Mouse (Mus musculus): ENCODE measurements around the gene Cflar.

DNA sequence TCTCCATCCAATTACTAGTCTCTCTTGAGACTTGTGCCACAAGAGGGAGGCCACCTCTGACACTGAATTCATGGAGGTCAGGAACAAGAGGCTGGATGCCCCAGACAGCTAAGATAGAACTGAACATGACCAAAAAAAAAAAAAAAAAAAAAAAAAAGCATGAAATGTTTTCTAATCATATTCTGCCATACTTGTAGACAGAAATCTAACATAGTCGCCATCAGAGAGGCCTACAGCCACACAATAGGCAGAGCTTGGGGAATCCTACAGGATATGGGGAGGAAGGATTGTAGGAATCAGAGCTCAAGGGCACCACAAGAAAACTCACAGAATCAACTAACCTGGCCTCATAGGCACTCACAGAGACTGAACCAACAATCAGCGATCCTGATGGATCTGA, 83.4 kb downstream of the Cflar start:
- no peak for TF ChIP-seq CTCF (IDR thresholded peaks at IDR 0.05; ENCODE audit: control insufficient read depth, insufficient read depth, low read length)
- no peak for TF ChIP-seq POLR2A (IDR thresholded peaks at IDR 0.05; ENCODE audit: borderline replicate concordance, control insufficient read depth, low read depth, low read length)

All from bone marrow, adult 2 months (tissue).